Mouse (Mus musculus): Measurements from ENCODE around the gene Pnliprp2. TPM values are rescaled to one million over a fixed set of nuclear protein-coding genes. Genes with fewer than 3 reads are reported as not detected.
A peak's percentile ranks its signal among the peaks of the same experiment; 100 is the strongest.

The Pnliprp2 gene
- polyA plus RNA-seq, 1 experiment from 2014 or later: not detected

- no peak overlapping the region for H3K27ac ChIP-seq
- no peaks in the 10 kb centered on the region for H3K9me3 ChIP-seq (replicated peaks)
- 57% methylated on average over 2 of the region's 2 CpGs for WGBS
- H3K36me3 ChIP-seq: no peaks in the 10 kb centered on the region
- H3K4me3 ChIP-seq: no peak overlapping the region
- no peaks in the 10 kb centered on the region for H3K4me1 ChIP-seq
- H3K4me2 ChIP-seq (replicated peaks): no peak overlapping the region
- no peaks in the 10 kb centered on the region for H3K27me3 ChIP-seq
- no peak for ATAC-seq (ENCODE audit: low FRiP score)
- H3K9ac ChIP-seq: no peak overlapping the region
These were observed 8.0 kb upstream of the Pnliprp2 start for GRCm38 (mm10) chr19:58751504-58751903.

GRCm38 (mm10) chr19:58758871-58759270, 648 bp upstream of the Pnliprp2 start:
- Histone ChIP-seq H3K9me3 (replicated peaks) (no peaks in the 10 kb centered on the region), H3K4me3 (no peak overlapping the region), H3K27ac (no peak overlapping the region), H3K27me3 (peaks cover 3% of the 10 kb centered on the region; the same call in 1 of the 2 replicates), H3K4me2 (replicated peaks) (no peak overlapping the region), H3K9ac (no peak overlapping the region), H3K36me3 (no peaks in the 10 kb centered on the region), H3K4me1 (no peaks in the 10 kb centered on the region; the same call in 1 of the 2 replicates)
- ATAC-seq (ENCODE audit: low FRiP score): no peak
- WGBS: 89% methylated on average over 4 of the region's 4 CpGs

GRCm38 (mm10) chr19:58762316-58762715, 2.8 kb downstream of the Pnliprp2 start:
- ATAC-seq (ENCODE audit: low FRiP score): peak; percentile 26; the same call in 1 of the 2 replicates
- no peak overlapping the region for H3K9ac ChIP-seq
- peaks cover 3% of the 10 kb centered on the region; the same call in 1 of the 2 replicates for H3K27me3 ChIP-seq
- H3K36me3 ChIP-seq: no peaks in the 10 kb centered on the region
- no peak overlapping the region for H3K27ac ChIP-seq
- no peak overlapping the region for H3K4me3 ChIP-seq
- no peaks in the 10 kb centered on the region; the same call in 1 of the 2 replicates for H3K4me1 ChIP-seq
- H3K4me2 ChIP-seq (replicated peaks): no peak overlapping the region
- H3K9me3 ChIP-seq (replicated peaks): no peaks in the 10 kb centered on the region
- 29% methylated on average over 6 of the region's 6 CpGs for whole genome bisulfite sequencing

- H3K9ac ChIP-seq: no peak overlapping the region
- no peaks in the 10 kb centered on the region for H3K9me3 ChIP-seq (replicated peaks)
- peak; percentile 56 for ATAC-seq (ENCODE audit: low FRiP score)
- no peak overlapping the region; the same call in 1 of the 2 replicates for H3K4me2 ChIP-seq (replicated peaks)
- no peaks in the 10 kb centered on the region; the same call in 1 of the 2 replicates for H3K4me1 ChIP-seq
- H3K27me3 ChIP-seq: peaks cover 3% of the 10 kb centered on the region; the same call in 1 of the 2 replicates
- no peak overlapping the region for H3K27ac ChIP-seq
- WGBS: 12% methylated on average over 12 of the region's 12 CpGs
- H3K4me3 ChIP-seq: no peak overlapping the region
- H3K36me3 ChIP-seq: no peaks in the 10 kb centered on the region
These were observed 3.5 kb downstream of the Pnliprp2 start for GRCm38 (mm10) chr19:58762848-58763541.

GRCm38 (mm10) chr19:58767329-58767728, 7.8 kb downstream of the Pnliprp2 start:
- H3K27ac ChIP-seq: no peak overlapping the region
- no peak overlapping the region for H3K9ac ChIP-seq
- no peak overlapping the region for H3K4me3 ChIP-seq
- H3K27me3 ChIP-seq: peaks cover 5% of the 10 kb centered on the region; the same call in 1 of the 2 replicates
- no peak for ATAC-seq (ENCODE audit: low FRiP score)
- no peaks in the 10 kb centered on the region; the same call in 1 of the 2 replicates for H3K4me1 ChIP-seq
- WGBS: 44% methylated on average over 6 of the region's 6 CpGs
- no peaks in the 10 kb centered on the region for H3K36me3 ChIP-seq
- no peaks in the 10 kb centered on the region for H3K9me3 ChIP-seq (replicated peaks)
- no peak overlapping the region for H3K4me2 ChIP-seq (replicated peaks)

GRCm38 (mm10) chr19:58776461-58776860, 16.9 kb downstream of the Pnliprp2 start:
- H3K4me3 ChIP-seq: no peak overlapping the region
- no peaks in the 10 kb centered on the region; the same call in 1 of the 2 replicates for H3K4me1 ChIP-seq
- no peaks in the 10 kb centered on the region for H3K36me3 ChIP-seq
- no peak for ATAC-seq (ENCODE audit: low FRiP score)
- no peak overlapping the region for H3K9ac ChIP-seq
- 76% methylated on average over 5 of the region's 5 CpGs for WGBS
- H3K4me2 ChIP-seq (replicated peaks): no peak overlapping the region
- H3K27ac ChIP-seq: no peak overlapping the region
- H3K9me3 ChIP-seq (replicated peaks): no peaks in the 10 kb centered on the region
- no peaks in the 10 kb centered on the region for H3K27me3 ChIP-seq

- H3K4me3 ChIP-seq: no peak overlapping the region
- WGBS: 31% methylated on average over 4 of the region's 4 CpGs
- H3K27ac ChIP-seq: no peak overlapping the region
- H3K36me3 ChIP-seq: no peaks in the 10 kb centered on the region
- no peak overlapping the region for H3K9ac ChIP-seq
- ATAC-seq (ENCODE audit: low FRiP score): no peak
- H3K27me3 ChIP-seq: no peaks in the 10 kb centered on the region
- H3K9me3 ChIP-seq (replicated peaks): no peaks in the 10 kb centered on the region
- H3K4me1 ChIP-seq: peaks cover 11% of the 10 kb centered on the region
- no peak overlapping the region for H3K4me2 ChIP-seq (replicated peaks)
These were observed 22.0 kb downstream of the Pnliprp2 start for GRCm38 (mm10) chr19:58781566-58781965.

- H3K9me3 ChIP-seq (replicated peaks): no peaks in the 10 kb centered on the region
- H3K4me3 ChIP-seq: no peak overlapping the region
- no peak overlapping the region for H3K9ac ChIP-seq
- no peak overlapping the region for H3K4me2 ChIP-seq (replicated peaks)
- H3K27me3 ChIP-seq: no peaks in the 10 kb centered on the region
- ATAC-seq (ENCODE audit: low FRiP score): 0 out of 2 replicates have a peak, but pooled peaks have one; percentile 54
- WGBS: 38% methylated on average over 7 of the region's 7 CpGs
- H3K36me3 ChIP-seq: no peaks in the 10 kb centered on the region
- H3K4me1 ChIP-seq: peaks cover 11% of the 10 kb centered on the region
- no peak overlapping the region for H3K27ac ChIP-seq
These were observed 24.4 kb downstream of the Pnliprp2 start for GRCm38 (mm10) chr19:58783938-58784337.

GRCm38 (mm10) chr19:58789194-58789593, 29.7 kb downstream of the Pnliprp2 start:
- ATAC-seq (ENCODE audit: low FRiP score): no peak
- H3K4me3 ChIP-seq: no peak overlapping the region
- H3K36me3 ChIP-seq: no peaks in the 10 kb centered on the region
- H3K4me1 ChIP-seq: peaks cover 4% of the 10 kb centered on the region; the same call in 1 of the 2 replicates
- WGBS: 81% methylated on average over 11 of the region's 11 CpGs
- no peak overlapping the region for H3K4me2 ChIP-seq (replicated peaks)
- no peaks in the 10 kb centered on the region for H3K9me3 ChIP-seq (replicated peaks)
- 0 out of 2 replicates have a peak overlapping the region, but pooled peaks have one; percentile 35 for H3K27ac ChIP-seq
- no peaks in the 10 kb centered on the region for H3K27me3 ChIP-seq
- no peak overlapping the region for H3K9ac ChIP-seq

GRCm38 (mm10) chr19:58794284-58794683, 34.8 kb downstream of the Pnliprp2 start, which contains the start of gene 1700019N19Rik:
1700019N19Rik (minus strand) TSS chr19:58794461.
- Histone ChIP-seq H3K4me3 (no peak within 1 kb of the TSS), H3K27me3 (no peaks in the 10 kb centered on the region), H3K36me3 (peaks cover 6% of the 10 kb centered on the region), H3K4me2 (replicated peaks) (no peak within 1 kb of the TSS), H3K9me3 (replicated peaks) (no peaks in the 10 kb centered on the region), H3K9ac (no peak within 1 kb of the TSS), H3K27ac (no peak within 1 kb of the TSS), H3K4me1 (0 out of 2 replicates have a peak, but pooled peaks cover 5% of the 10 kb centered on the region)
- 51% methylated on average over 10 of the region's 10 CpGs for WGBS
- no peak for ATAC-seq (ENCODE audit: low FRiP score)

- ATAC-seq (ENCODE audit: low FRiP score): no peak
- Histone ChIP-seq H3K9ac (no peak overlapping the region), H3K27ac (no peak overlapping the region), H3K36me3 (peaks cover 15% of the 10 kb centered on the region), H3K4me1 (0 out of 2 replicates have a peak, but pooled peaks cover 5% of the 10 kb centered on the region), H3K4me2 (replicated peaks) (no peak overlapping the region), H3K9me3 (replicated peaks) (no peaks in the 10 kb centered on the region), H3K4me3 (no peak overlapping the region), H3K27me3 (no peaks in the 10 kb centered on the region)
- 79% methylated on average over 12 of the region's 12 CpGs for WGBS
These were observed 35.7 kb downstream of the Pnliprp2 start for GRCm38 (mm10) chr19:58795114-58795669.

- H3K36me3 ChIP-seq: peaks cover 21% of the 10 kb centered on the region
- no peak for ATAC-seq (ENCODE audit: low FRiP score)
- 0 out of 2 replicates have a peak, but pooled peaks cover 3% of the 10 kb centered on the region for H3K9me3 ChIP-seq (replicated peaks)
- peaks cover 4% of the 10 kb centered on the region; the same call in 1 of the 2 replicates for H3K4me1 ChIP-seq
- H3K27me3 ChIP-seq: no peaks in the 10 kb centered on the region
- 88% methylated on average over 9 of the region's 9 CpGs for WGBS
- no peak overlapping the region for H3K4me3 ChIP-seq
- H3K4me2 ChIP-seq (replicated peaks): no peak overlapping the region
- H3K27ac ChIP-seq: no peak overlapping the region
- H3K9ac ChIP-seq: no peak overlapping the region
These were observed 45.8 kb downstream of the Pnliprp2 start for GRCm38 (mm10) chr19:58805191-58805779.

All from hindbrain, embryonic 12.5 days (tissue).